In the genomic region with DNA sequence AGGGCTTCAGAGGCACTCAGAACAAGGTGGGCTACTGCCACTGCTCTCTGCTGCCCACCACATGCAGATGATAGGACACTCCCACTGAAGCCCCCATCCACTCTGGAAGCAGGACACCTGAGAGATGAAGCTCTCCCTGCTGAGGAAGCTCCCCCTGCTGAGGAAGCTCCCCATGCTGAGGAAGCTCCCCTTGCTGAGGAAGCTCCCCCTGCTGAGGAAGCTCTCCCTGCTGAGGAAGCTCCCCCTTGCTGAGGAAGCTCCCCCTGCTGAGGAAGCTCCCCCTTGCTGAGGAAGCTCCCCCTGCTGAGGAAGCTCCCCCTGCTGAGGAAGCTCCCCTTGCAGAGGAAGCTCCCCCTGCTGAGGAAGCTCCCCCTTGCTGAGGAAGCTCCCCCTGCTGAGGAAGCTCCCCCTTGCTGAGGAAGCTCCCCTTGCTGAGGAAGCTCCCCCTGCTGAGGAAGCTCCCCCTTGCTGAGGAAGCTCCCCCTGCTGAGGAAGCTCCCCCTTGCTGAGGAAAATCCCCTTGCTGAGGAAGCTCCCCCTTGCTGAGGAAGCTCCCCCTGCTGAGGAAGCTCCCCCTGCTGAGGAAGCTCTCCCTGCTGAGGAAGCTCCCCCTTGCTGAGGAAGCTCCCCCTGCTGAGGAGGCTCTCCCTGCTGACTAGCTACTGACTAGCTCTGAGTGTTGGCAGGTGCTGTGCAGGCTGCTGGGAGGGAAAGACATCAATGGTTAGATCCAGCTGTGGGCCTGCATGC, we compare ENCODE assay signal across 7 mouse cellular contexts. TPM values are rescaled to one million over a fixed set of nuclear protein-coding genes. Genes with fewer than 3 reads are reported as not detected.
DNase-seq lines count a peak whose midpoint lies in the region; ATAC-seq and TF ChIP-seq lines count a peak whose summit lies in the region.
"Not testable (repeated sequence)": the region's sequence is repeated elsewhere in the genome, so short reads cannot be mapped to it uniquely, and the experiment has no call there.

No protein-coding gene starts in this region.

- not testable (repeated sequence) for H3K9ac ChIP-seq in intestine, postnatal 0 days (ENCODE audit: low read depth, low read length); lung, postnatal 0 days (replicated peaks; ENCODE audit: low read depth); midbrain, embryonic 13.5 days (replicated peaks)

- not testable (repeated sequence) for TF ChIP-seq CTCF in bone marrow macrophage, adult 2 months (IDR thresholded peaks at IDR 0.05; ENCODE audit: low read depth, low read length); lung, postnatal 0 days (IDR thresholded peaks at IDR 0.05)
- TF ChIP-seq CTCF in intestine, postnatal 0 days (IDR thresholded peaks at IDR 0.05; ENCODE audit: low read depth): 0 out of 2 replicates have a peak, but pooled peaks have one; percentile 17

- H3K4me1 ChIP-seq in bone marrow macrophage, adult 2 months (ENCODE audit: control insufficient read depth, insufficient read depth, low read length); intestine, postnatal 0 days (replicated peaks; ENCODE audit: control insufficient read depth, insufficient read depth, low read length); lung, postnatal 0 days (ENCODE audit: insufficient read depth, low read depth, low read length); midbrain, embryonic 13.5 days (replicated peaks): not testable (repeated sequence)

- H3K27ac ChIP-seq in bone marrow macrophage, adult 2 months (ENCODE audit: insufficient read depth, low read depth, low read length): peak overlapping the region; percentile 34; the same call in 1 of the 2 replicates
- H3K27ac ChIP-seq in intestine, postnatal 0 days (ENCODE audit: low read depth, low read length); lung, postnatal 0 days (ENCODE audit: low read length): not testable (repeated sequence)
- 0 out of 2 replicates have a peak overlapping the region, but pooled peaks have one; percentile 14 for H3K27ac ChIP-seq in midbrain, embryonic 13.5 days

- H3K27me3 ChIP-seq in intestine, postnatal 0 days (replicated peaks; ENCODE audit: control insufficient read depth, insufficient read depth, low read length); lung, postnatal 0 days (replicated peaks; ENCODE audit: insufficient read depth, low read length); midbrain, embryonic 13.5 days; splenic B cell, adult 2 months (ENCODE audit: control insufficient read depth, insufficient read depth, low read length, poor library complexity, severe bottlenecking): not testable (repeated sequence)

- not testable (repeated sequence) for ATAC-seq in intestine, postnatal 0 days; lung, postnatal 0 days; midbrain, embryonic 13.5 days

- not testable (repeated sequence) for H3K4me3 ChIP-seq in bone marrow macrophage, adult 2 months (ENCODE audit: insufficient read depth, low read length); intestine, postnatal 0 days (ENCODE audit: low read depth, low read length); lung, postnatal 0 days (ENCODE audit: low read depth, low read length); midbrain, embryonic 13.5 days (replicated peaks)

- not testable (repeated sequence) for H3K9me3 ChIP-seq in intestine, postnatal 0 days (ENCODE audit: control insufficient read depth); lung, postnatal 0 days (ENCODE audit: low read length); midbrain, embryonic 13.5 days

- not testable (repeated sequence) for H3K4me2 ChIP-seq in intestine, postnatal 0 days (replicated peaks; ENCODE audit: low read depth); lung, postnatal 0 days (replicated peaks; ENCODE audit: low read depth, low read length); midbrain, embryonic 13.5 days (replicated peaks)

- not testable (repeated sequence) for TF ChIP-seq EP300 in lung, postnatal 0 days (IDR thresholded peaks at IDR 0.05)

- peak; percentile 26 for DNase-seq in A20 (ENCODE audit: low read depth, low spot score)
- DNase-seq in lung, postnatal 0 days (ENCODE audit: low spot score): peak; percentile 8
- peak; percentile 14 for DNase-seq in splenic B cell, adult 2 months (ENCODE audit: low read depth, low spot score)
- DNase-seq in thymus, postnatal 14 days: peak; percentile 5

- peaks cover 24% of the 10 kb centered on the region; the same call in 1 of the 2 replicates for H3K36me3 ChIP-seq in intestine, postnatal 0 days (ENCODE audit: control insufficient read depth, insufficient read depth)
- 0 out of 2 replicates have a peak, but pooled peaks cover 10% of the 10 kb centered on the region for H3K36me3 ChIP-seq in lung, postnatal 0 days (ENCODE audit: insufficient read depth, low read length)
- not testable (repeated sequence) for H3K36me3 ChIP-seq in midbrain, embryonic 13.5 days; splenic B cell, adult 2 months (ENCODE audit: control insufficient read depth, insufficient read depth, low read length, poor library complexity, severe bottlenecking)

- not testable (repeated sequence) for TF ChIP-seq POLR2A in bone marrow macrophage, adult 2 months (IDR thresholded peaks at IDR 0.05; ENCODE audit: borderline replicate concordance, low read depth, low read length)

RNA-seq across cellular contexts. Expression of a gene that starts 38.0 kb away (rescaled TPM):
- polyA plus RNA-seq in bone marrow macrophage, adult 2 months (2012; ENCODE audit: insufficient read depth, insufficient read length, missing spikeins): 9.4 and 14.1 TPM in 2 replicates
- 15.2 and 17.1 TPM in 2 replicates for polyA plus RNA-seq in intestine, postnatal 0 days (2015; fragmentation: Nextera tagmentation; extraction: Ambion mirVana)
- 25.8 and 29.5 TPM in 2 replicates for polyA plus RNA-seq in lung, postnatal 0 days (2015; fragmentation: Nextera tagmentation; extraction: Ambion mirVana)
- polyA plus RNA-seq in midbrain, embryonic 13.5 days (2015; fragmentation: Nextera tagmentation; extraction: Ambion mirVana): 28.7 and 29.2 TPM in 2 replicates

RNA-seq across cellular contexts. Expression of a gene that starts 38.4 kb away (rescaled TPM):
- 10.8 and 12.3 TPM in 2 replicates for polyA plus RNA-seq in bone marrow macrophage, adult 2 months (2012; ENCODE audit: insufficient read depth, insufficient read length, missing spikeins)
- polyA plus RNA-seq in intestine, postnatal 0 days (2015; fragmentation: Nextera tagmentation; extraction: Ambion mirVana): 12.1 and 13.2 TPM in 2 replicates
- 34.5 and 35.2 TPM in 2 replicates for polyA plus RNA-seq in lung, postnatal 0 days (2015; fragmentation: Nextera tagmentation; extraction: Ambion mirVana)
- polyA plus RNA-seq in midbrain, embryonic 13.5 days (2015; fragmentation: Nextera tagmentation; extraction: Ambion mirVana): 6.4 and 6.5 TPM in 2 replicates
